Mouse (Mus musculus) MEL (cell line): ENCODE measurements at regions not wholly inside any gene's neighbourhood (a gene's known extent, or its start where the extent isn't known, plus 50 kb on each side); places are given as distances from the start of the nearest gene placed in this dataset.

Source experiments
- DNase-seq: peaks from one replicate; pipeline ENCODE4 v3.0.0; 2011; ENCODE audit warnings: low read depth, low spot score
- H3K27ac ChIP-seq: 2 replicates; pipeline ENCODE4 v1.5.1; 2012; ENCODE audit warnings: low read depth, mild to moderate bottlenecking, control low read depth, low read length, moderate library complexity; ENCODE audit not compliant: control insufficient read depth
- H3K27me3 ChIP-seq, 2 experiments: fragments of 150-350 bp in 1 of 2; sonication (generic) in 1 of 2; 2 replicates each; pipeline ENCODE4 v1.6.1; 2012; ENCODE audit warnings: low read length in 2 of 2, mild to moderate bottlenecking in 2 of 2, improper control_type of control experiment in 1 of 2, moderate library complexity in 1 of 2; ENCODE audit not compliant: insufficient read depth in 2 of 2, control insufficient read depth in 1 of 2
- H3K36me3 ChIP-seq, 2 experiments: 2 replicates each; pipeline ENCODE4 v1.6.1; 2012 to 2014; ENCODE audit warnings: low read length in 2 of 2, improper control_type of control experiment in 1 of 2, inconsistent platforms in 1 of 2, mild to moderate bottlenecking in 1 of 2; ENCODE audit not compliant: insufficient read depth in 2 of 2, control insufficient read depth in 1 of 2
- H3K4me1 ChIP-seq, 2 experiments: fragments of 150-350 bp in 1 of 2; sonication (generic) in 1 of 2; 2 replicates each; pipeline ENCODE4 v1.6.1; 2012; ENCODE audit warnings: low read length in 2 of 2, improper control_type of control experiment in 1 of 2, mild to moderate bottlenecking in 1 of 2; ENCODE audit not compliant: insufficient read depth in 2 of 2, control insufficient read depth in 1 of 2
- H3K4me3 ChIP-seq, 2 experiments: fragments of 150-350 bp in 1 of 2; sonication (generic) in 1 of 2; 2 replicates each; pipeline ENCODE4 v1.5.1; 2012; ENCODE audit warnings: low read depth in 2 of 2, low read length in 2 of 2, mild to moderate bottlenecking in 2 of 2, moderate library complexity in 2 of 2, control low read depth in 1 of 2, improper control_type of control experiment in 1 of 2; ENCODE audit not compliant: control insufficient read depth in 1 of 2, insufficient read depth in 1 of 2
- H3K79me2 ChIP-seq: 2 replicates; pipeline ENCODE4 v1.6.1; 2012; ENCODE audit warnings: mild to moderate bottlenecking, low read length, moderate library complexity; ENCODE audit not compliant: control insufficient read depth, poor library complexity, insufficient read depth
- H3K9ac ChIP-seq: 2 replicates; pipeline ENCODE4 v1.6.1; 2012; ENCODE audit warnings: low read depth, mild to moderate bottlenecking, control low read depth, low read length, moderate library complexity; ENCODE audit not compliant: control insufficient read depth, poor library complexity, severe bottlenecking
- H3K9me3 ChIP-seq: fragments of 150-350 bp; sonication (generic); replicated peaks from 2 replicates; pipeline ENCODE4 v1.6.1; 2012; ENCODE audit warnings: mild to moderate bottlenecking, low read length, improper control_type of control experiment, moderate library complexity; ENCODE audit not compliant: insufficient read depth
- EP300 ChIP-seq, 2 experiments: IDR thresholded peaks; 2 replicates each; pipeline ENCODE4 v1.6.1; 2011; ENCODE audit warnings: improper control_type of control experiment in 2 of 2, low read length in 2 of 2, low read depth in 1 of 2, mild to moderate bottlenecking in 1 of 2
- HCFC1 ChIP-seq: IDR thresholded peaks from 2 replicates; pipeline ENCODE4 v1.6.1; 2012; ENCODE audit warnings: low read depth, mild to moderate bottlenecking, inconsistent platforms, low read length, improper control_type of control experiment, moderate library complexity
- JUND ChIP-seq: IDR thresholded peaks from 2 replicates; pipeline ENCODE4 v1.6.1; 2011; ENCODE audit warnings: low read depth, mild to moderate bottlenecking, improper control_type of control experiment, low read length
- MAX ChIP-seq: IDR thresholded peaks from 2 replicates; pipeline ENCODE4 v1.6.1; 2011; ENCODE audit warnings: low read length, improper control_type of control experiment
- MAZ ChIP-seq: IDR thresholded peaks from 2 replicates; pipeline ENCODE4 v1.6.1; 2012; ENCODE audit warnings: low read depth, mild to moderate bottlenecking, inconsistent platforms, low read length, improper control_type of control experiment
- MXI1 ChIP-seq: IDR thresholded peaks from 2 replicates; pipeline ENCODE4 v1.6.1; 2011; ENCODE audit warnings: mild to moderate bottlenecking, low read depth, low read length, improper control_type of control experiment
- MYB ChIP-seq: IDR thresholded peaks from 2 replicates; pipeline ENCODE4 v1.6.1; 2011; ENCODE audit warnings: mild to moderate bottlenecking, low read depth, low read length, improper control_type of control experiment
- NELFE ChIP-seq: IDR thresholded peaks from 2 replicates; pipeline ENCODE4 v1.6.1; 2011; ENCODE audit warnings: low read depth, low read length, improper control_type of control experiment
- NRF1 ChIP-seq: IDR thresholded peaks from 2 replicates; pipeline ENCODE4 v1.6.1; 2014; ENCODE audit warnings: low read depth, mild to moderate bottlenecking, inconsistent platforms, low read length, improper control_type of control experiment, moderate library complexity; ENCODE audit not compliant: poor library complexity, insufficient read depth, severe bottlenecking
- POLR2A ChIP-seq, 2 experiments: IDR thresholded peaks; 2 replicates each; pipeline ENCODE4 v1.6.1; 2011 to 2012; ENCODE audit warnings: low read length in 2 of 2, mild to moderate bottlenecking in 2 of 2, control low read depth in 1 of 2, improper control_type of control experiment in 1 of 2, low read depth in 1 of 2, moderate library complexity in 1 of 2; ENCODE audit not compliant: control insufficient read depth in 1 of 2, insufficient read depth in 1 of 2, poor library complexity in 1 of 2
- POLR2AphosphoS2 ChIP-seq: IDR thresholded peaks from 2 replicates; pipeline ENCODE4 v1.6.1; 2011; ENCODE audit warnings: low read length, improper control_type of control experiment
- RCOR1 ChIP-seq: IDR thresholded peaks from 2 replicates; pipeline ENCODE4 v1.6.1; 2012; ENCODE audit warnings: low read depth, mild to moderate bottlenecking, inconsistent platforms, low read length, improper control_type of control experiment
- USF1 ChIP-seq: IDR thresholded peaks from 2 replicates; pipeline ENCODE4 v1.6.1; 2014; ENCODE audit warnings: low read depth, mild to moderate bottlenecking, inconsistent platforms, low read length, improper control_type of control experiment, moderate library complexity
- ZKSCAN1 ChIP-seq: IDR thresholded peaks from 2 replicates; pipeline ENCODE4 v1.6.1; 2012; ENCODE audit warnings: low read depth, mild to moderate bottlenecking, inconsistent platforms, low read length, improper control_type of control experiment, moderate library complexity
- ZNF384 ChIP-seq: IDR thresholded peaks from 2 replicates; pipeline ENCODE4 v1.6.1; 2012; ENCODE audit warnings: low read depth, mild to moderate bottlenecking, inconsistent platforms, low read length, improper control_type of control experiment

DNA sequence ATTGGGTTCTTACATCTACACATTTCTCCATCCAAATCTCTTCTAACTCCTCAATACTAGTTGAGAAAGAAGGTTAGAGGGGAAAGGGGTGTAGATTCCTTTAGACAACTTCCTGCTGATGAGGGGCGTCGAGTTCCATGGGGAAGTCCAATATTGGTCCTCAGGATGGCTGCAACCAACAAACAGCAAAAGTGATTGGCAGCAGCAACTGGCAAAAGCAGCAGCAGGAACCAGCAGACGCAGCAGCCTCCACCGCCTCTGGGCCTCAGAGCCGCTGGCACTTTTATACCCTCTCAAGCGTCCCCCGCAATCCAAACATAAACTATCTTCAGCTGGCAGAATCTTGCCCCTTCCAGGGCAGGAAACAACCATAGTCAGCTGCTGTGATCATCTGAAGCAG lies 58.8 kb upstream of the Sh3bp4 start:
- H3K9me3 ChIP-seq: no peaks in the 10 kb centered on the region
- no peaks in the 10 kb centered on the region for H3K36me3 ChIP-seq
- no peak for DNase-seq

DNA sequence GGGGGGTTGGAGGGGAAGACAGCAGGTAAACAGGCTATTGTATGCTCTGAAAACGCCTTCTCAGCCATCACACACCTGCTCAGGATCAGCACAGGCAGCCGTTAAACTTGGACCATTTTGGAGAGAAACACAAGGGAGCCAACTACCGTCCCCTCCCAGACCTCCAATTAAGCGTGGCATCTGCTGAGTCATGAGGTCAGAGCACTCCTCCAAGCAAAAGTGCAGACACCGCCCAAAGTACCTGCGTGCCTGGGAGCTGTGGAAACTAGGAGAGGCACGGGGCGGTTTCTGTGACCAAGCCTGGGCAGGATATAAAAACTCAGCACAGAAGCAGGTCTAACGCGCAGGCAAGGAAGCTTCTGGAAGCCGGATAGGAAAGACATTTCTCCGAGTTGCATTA lies 54.8 kb upstream of the Sh3bp4 start:
- H3K9ac ChIP-seq: no peak overlapping the region
- no peaks in the 10 kb centered on the region for H3K27me3 ChIP-seq
- H3K36me3 ChIP-seq: no peaks in the 10 kb centered on the region
- TF ChIP-seq ZKSCAN1 (no peak), MAZ (no peak), NRF1 (no peak), ZNF384 (no peak), POLR2A (IDR thresholded peaks at IDR 0.05; ENCODE audit: control insufficient read depth in 1 of 2, insufficient read depth in 1 of 2, low read depth in 1 of 2, low read length in 2 of 2, poor library complexity in 1 of 2) (no peak)
- no peak for DNase-seq
- H3K4me1 ChIP-seq: no peaks in the 10 kb centered on the region
- H3K9me3 ChIP-seq: no peaks in the 10 kb centered on the region
- H3K4me3 ChIP-seq: no peak overlapping the region
- H3K27ac ChIP-seq: no peak overlapping the region
- no peaks in the 10 kb centered on the region for H3K79me2 ChIP-seq

More for the DNA sequence above, 58.8 kb upstream of the Sh3bp4 start:
- no peak overlapping the region for H3K4me3 ChIP-seq
- no peaks in the 10 kb centered on the region for H3K27me3 ChIP-seq
- no peak for TF ChIP-seq HCFC1
- TF ChIP-seq NELFE: no peak
- no peak for TF ChIP-seq EP300 (IDR thresholded peaks at IDR 0.05; ENCODE audit: low read depth in 1 of 2, low read length in 2 of 2)
- no peak for TF ChIP-seq POLR2AphosphoS2
- TF ChIP-seq JUND: no peak
- TF ChIP-seq MYB: no peak
- H3K4me1 ChIP-seq: no peaks in the 10 kb centered on the region
- H3K27ac ChIP-seq: no peak overlapping the region
- no peaks in the 10 kb centered on the region for H3K79me2 ChIP-seq
- H3K9ac ChIP-seq: no peak overlapping the region

DNA sequence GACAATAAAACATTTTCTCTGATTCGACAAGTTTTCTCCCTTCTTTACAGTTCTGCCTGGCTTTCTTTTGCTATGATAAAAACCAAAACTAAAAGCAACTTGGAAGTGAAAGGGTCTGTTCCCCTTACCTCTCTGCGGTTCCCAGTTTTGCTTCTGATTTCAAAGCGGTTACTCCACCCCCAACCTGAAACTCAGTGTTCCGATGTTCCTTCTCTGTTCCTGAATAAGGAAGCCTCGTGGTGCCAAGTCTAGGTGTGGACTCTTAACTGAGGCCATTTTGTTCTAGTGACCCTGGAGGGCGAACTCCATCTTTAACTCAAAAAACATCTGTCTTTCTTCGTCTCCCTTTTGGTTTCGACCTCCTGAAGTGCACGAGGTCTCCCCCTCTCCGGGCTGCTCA lies 54.4 kb upstream of the Sh3bp4 start:
- no peak overlapping the region for H3K9ac ChIP-seq
- no peak overlapping the region for H3K27ac ChIP-seq
- H3K4me1 ChIP-seq: no peaks in the 10 kb centered on the region
- no peaks in the 10 kb centered on the region for H3K9me3 ChIP-seq
- TF ChIP-seq USF1 (no peak), MXI1 (no peak), MAX (no peak), EP300 (IDR thresholded peaks at IDR 0.05; ENCODE audit: low read depth in 1 of 2, low read length in 2 of 2) (no peak), RCOR1 (no peak)
- no peak for DNase-seq
- H3K4me3 ChIP-seq: no peak overlapping the region
- H3K79me2 ChIP-seq: no peaks in the 10 kb centered on the region
- no peaks in the 10 kb centered on the region for H3K36me3 ChIP-seq
- H3K27me3 ChIP-seq: no peaks in the 10 kb centered on the region
